ENCODE assay signal across 22 mouse cellular contexts in genomic region chr4:45416314-45416713, GRCm38 (mm10). TPM values are rescaled to one million over a fixed set of nuclear protein-coding genes. Genes with fewer than 3 reads are reported as not detected.
DNase-seq lines count a peak whose midpoint lies in the region; ATAC-seq and TF ChIP-seq lines count a peak whose summit lies in the region.
"Had no signal": no experiment of that assay in that cellular context is flagged by ENCODE, and none has a peak within 500 bp of the region (broad histone marks: within the 10 kb centered on the region; RNA-seq: fewer than 3 reads in every experiment).

No protein-coding gene starts in this region.

- H3K36me3 ChIP-seq in forebrain, embryonic 12.5 days (replicated peaks): no peaks in the 10 kb centered on the region
- H3K36me3 ChIP-seq in forebrain, embryonic 14.5 days (ENCODE audit: control insufficient read depth, insufficient read depth, low read length): no peaks in the 10 kb centered on the region
- no peaks in the 10 kb centered on the region for H3K36me3 ChIP-seq in testis, adult 2 months (ENCODE audit: control insufficient read depth, insufficient read depth, low read length)
- H3K36me3 ChIP-seq: embryonic facial prominence, embryonic 10.5 days; embryonic facial prominence, embryonic 12.5 days; forebrain, embryonic 15.5 days; G1E had no signal

- H3K4me2 ChIP-seq in forebrain, embryonic 12.5 days: no peak overlapping the region
- H3K4me2 ChIP-seq in forebrain, embryonic 14.5 days (ENCODE audit: low read length): no peak overlapping the region
- H3K4me2 ChIP-seq: embryonic facial prominence, embryonic 12.5 days; forebrain, embryonic 15.5 days had no signal

- H3K9ac ChIP-seq in forebrain, embryonic 12.5 days: no peak overlapping the region
- H3K9ac ChIP-seq in forebrain, embryonic 14.5 days (ENCODE audit: low read length): no peak overlapping the region
- H3K9ac ChIP-seq: embryonic facial prominence, embryonic 12.5 days; forebrain, embryonic 15.5 days; forebrain, postnatal 0 days had no signal

- WGBS in forebrain, embryonic 12.5 days: 77% methylated on average over 7 of the region's 7 CpGs
- WGBS in forebrain, embryonic 14.5 days: 73% methylated on average over 7 of the region's 7 CpGs

- TF ChIP-seq CTCF in testis, adult 2 months (IDR thresholded peaks at IDR 0.05; ENCODE audit: control insufficient read depth, insufficient read depth, insufficient replicate concordance, low read depth, low read length): no peak

- H3K4me1 ChIP-seq in forebrain, embryonic 12.5 days: peaks cover 31% of the 10 kb centered on the region
- peaks cover 14% of the 10 kb centered on the region for H3K4me1 ChIP-seq in forebrain, embryonic 14.5 days (ENCODE audit: control insufficient read depth, insufficient read depth, low read length)
- no peaks in the 10 kb centered on the region for H3K4me1 ChIP-seq in testis, adult 2 months (ENCODE audit: control insufficient read depth, insufficient read depth, low read length)

- TF ChIP-seq POLR2A in testis, adult 2 months (IDR thresholded peaks at IDR 0.05; ENCODE audit: control insufficient read depth, low read depth, low read length): no peak

- no peak overlapping the region for H3K4me3 ChIP-seq in forebrain, embryonic 12.5 days (replicated peaks)
- H3K4me3 ChIP-seq in forebrain, embryonic 14.5 days (ENCODE audit: low read depth, low read length): no peak overlapping the region
- peak overlapping the region; percentile 28; the same call in 1 of the 2 replicates for H3K4me3 ChIP-seq in testis, adult 2 months (ENCODE audit: control insufficient read depth, low read depth, low read length)
- H3K4me3 ChIP-seq: embryonic facial prominence, embryonic 10.5 days; embryonic facial prominence, embryonic 12.5 days; forebrain, embryonic 15.5 days had no signal

- no peak for ATAC-seq in forebrain, embryonic 12.5 days (ENCODE audit: low FRiP score)
- no peak for ATAC-seq in forebrain, embryonic 14.5 days
- ATAC-seq: activated CD4-positive, CD25-positive, alpha-beta regulatory T cell, adult 4 months; CD4-positive, CD25-positive, alpha-beta regulatory T cell, adult 4 months; forebrain, embryonic 15.5 days; forebrain, postnatal 0 days; Patski had no signal

- 0 out of 2 replicates have a peak overlapping the region, but pooled peaks have one; percentile 20 for H3K27ac ChIP-seq in forebrain, embryonic 12.5 days
- H3K27ac ChIP-seq in forebrain, embryonic 14.5 days (ENCODE audit: low read depth, low read length): no peak overlapping the region
- H3K27ac ChIP-seq in testis, adult 2 months (ENCODE audit: control insufficient read depth, insufficient read depth, low read depth, low read length): no peak overlapping the region
- H3K27ac ChIP-seq: embryonic facial prominence, embryonic 10.5 days; embryonic facial prominence, embryonic 12.5 days; forebrain, embryonic 15.5 days had no signal

- no peaks in the 10 kb centered on the region for H3K9me3 ChIP-seq in forebrain, embryonic 12.5 days
- no peaks in the 10 kb centered on the region for H3K9me3 ChIP-seq in forebrain, embryonic 14.5 days (replicated peaks; ENCODE audit: control insufficient read depth, low read length)
- H3K9me3 ChIP-seq: embryonic facial prominence, embryonic 10.5 days; embryonic facial prominence, embryonic 12.5 days; forebrain, embryonic 15.5 days; G1E had no signal

- peaks cover 10% of the 10 kb centered on the region for H3K27me3 ChIP-seq in forebrain, embryonic 12.5 days
- no peaks in the 10 kb centered on the region; the same call in 1 of the 2 replicates for H3K27me3 ChIP-seq in forebrain, embryonic 14.5 days (replicated peaks; ENCODE audit: control insufficient read depth, insufficient read depth, low read length)
- no peaks in the 10 kb centered on the region for H3K27me3 ChIP-seq in testis, adult 2 months (ENCODE audit: control insufficient read depth, insufficient read depth, low read length)
- H3K27me3 ChIP-seq: CH12.LX; embryonic facial prominence, embryonic 12.5 days; forebrain, embryonic 15.5 days; Patski had no signal

- DNase-seq in cerebellum, postnatal 10 days: peak; percentile 56 to 61
- no peak for DNase-seq in cerebellum, adult 8-10 months
- no peak for DNase-seq in forebrain, embryonic 14.5 days (ENCODE audit: low spot score)
- DNase-seq in testis, postnatal 10 days (ENCODE audit: low spot score): no peak
- DNase-seq: adrenal gland, adult 8-10 months; adrenal gland, postnatal 14 days; adrenal gland, postnatal 36 days; B cell, adult 2 months; cerebellum, adult 11-12 months; cerebellum, adult 2 months; cerebellum, adult 9-11 months; forebrain, postnatal 0 days had no signal

RNA-seq across cellular contexts. Expression of gene Slc25a51, which starts 7.7 kb away (rescaled TPM):
- polyA plus RNA-seq in forebrain, embryonic 12.5 days (2016; fragmentation: Nextera tagmentation; extraction: Ambion mirVana): 86.8 and 89.7 TPM in 2 replicates
- 82.5 and 84.3 TPM in 2 replicates for polyA plus RNA-seq in forebrain, embryonic 14.5 days (2014; fragmentation: Nextera tagmentation; extraction: Ambion mirVana)
- polyA plus RNA-seq in testis, adult 2 months (2012; rRNA removed): 12.6 TPM in 2 replicates

Comparison
In these comparisons a context has a peak if more than half of its experiments do, and no peak if none do; other contexts are left out.
1. DNase-seq: peak in cerebellum, postnatal 10 days (2 of 2); none in cerebellum, adult 8-10 months (single experiment), forebrain, embryonic 14.5 days (single experiment) and testis, postnatal 10 days (single experiment).